In genomic region chr10:75104191-75105098, GRCm38 (mm10) we compare ENCODE assay signal across 8 mouse cellular contexts. TPM values are rescaled to one million over a fixed set of nuclear protein-coding genes. Genes with fewer than 3 reads are reported as not detected.
DNase-seq lines count a peak whose midpoint lies in the region; ATAC-seq and TF ChIP-seq lines count a peak whose summit lies in the region.

No protein-coding gene starts in this region.

- peak; percentile 93 for DNase-seq in 3T3-L1 (ENCODE audit: low read depth, low spot score)
- peak; percentile 54 for DNase-seq in brain, embryonic 14.5 days (ENCODE audit: low read depth)
- peak; percentile 37 for DNase-seq in lung, postnatal 25 days (ENCODE audit: low spot score)
- DNase-seq in thymus, adult 18-20 months: no peak

- peaks cover 57% of the 10 kb centered on the region for H3K4me1 ChIP-seq in forebrain, embryonic 13.5 days
- peaks cover 49% of the 10 kb centered on the region for H3K4me1 ChIP-seq in forebrain, embryonic 15.5 days
- peaks cover 20 to 32% of the 10 kb centered on the region in 2 experiments for H3K4me1 ChIP-seq in heart, embryonic 14.5 days (ENCODE audit: control insufficient read depth in 2 of 2, insufficient read depth in 2 of 2, low read length in 2 of 2)

- no peak for TF ChIP-seq POLR2A in brain, embryonic 14.5 days (IDR thresholded peaks at IDR 0.05; ENCODE audit: borderline replicate concordance, extremely low read depth, insufficient read depth, insufficient read length, poor library complexity, severe bottlenecking)

- H3K36me3 ChIP-seq in forebrain, embryonic 13.5 days (ENCODE audit: poor library complexity, severe bottlenecking): no peaks in the 10 kb centered on the region
- no peaks in the 10 kb centered on the region for H3K36me3 ChIP-seq in forebrain, embryonic 15.5 days
- H3K36me3 ChIP-seq in heart, embryonic 14.5 days (ENCODE audit: control insufficient read depth, insufficient read depth, low read length): no peaks in the 10 kb centered on the region

- H3K9ac ChIP-seq in forebrain, embryonic 13.5 days: no peak overlapping the region
- no peak overlapping the region for H3K9ac ChIP-seq in forebrain, embryonic 15.5 days (replicated peaks)
- H3K9ac ChIP-seq in heart, embryonic 14.5 days (ENCODE audit: low read length): no peak overlapping the region

- H3K4me2 ChIP-seq in forebrain, embryonic 13.5 days: no peak overlapping the region
- H3K4me2 ChIP-seq in forebrain, embryonic 15.5 days (replicated peaks): no peak overlapping the region
- no peak overlapping the region for H3K4me2 ChIP-seq in heart, embryonic 14.5 days (ENCODE audit: low read length)

- TF ChIP-seq CTCF in brain, embryonic 14.5 days (IDR thresholded peaks at IDR 0.05; ENCODE audit: borderline replicate concordance, extremely low read depth, insufficient read depth, insufficient read length): no peak

- peak; percentile 33; the same call in 1 of the 2 replicates for ATAC-seq in forebrain, embryonic 13.5 days
- no peak for ATAC-seq in forebrain, embryonic 15.5 days (replicated peaks)
- ATAC-seq in heart, embryonic 14.5 days (ENCODE audit: insufficient number of reproducible peaks, insufficient read depth, low FRiP score, low read depth): peak; percentile 41; the same call in 1 of the 2 replicates
- no peak for ATAC-seq in activated CD4-positive, CD25-positive, alpha-beta regulatory T cell, adult 4 months

- no peaks in the 10 kb centered on the region for H3K27me3 ChIP-seq in forebrain, embryonic 13.5 days
- H3K27me3 ChIP-seq in forebrain, embryonic 15.5 days: no peaks in the 10 kb centered on the region
- peaks cover 29% of the 10 kb centered on the region for H3K27me3 ChIP-seq in heart, embryonic 14.5 days (ENCODE audit: control insufficient read depth, insufficient read depth, low read length)

- 63% methylated on average over 9 of the region's 9 CpGs for WGBS in forebrain, embryonic 13.5 days
- WGBS in forebrain, embryonic 15.5 days: 63% methylated on average over 9 of the region's 9 CpGs
- 40% methylated on average over 9 of the region's 9 CpGs for WGBS in heart, embryonic 14.5 days

- no peak overlapping the region for H3K4me3 ChIP-seq in forebrain, embryonic 13.5 days
- H3K4me3 ChIP-seq in forebrain, embryonic 15.5 days: no peak overlapping the region
- no peak overlapping the region for H3K4me3 ChIP-seq in heart, embryonic 14.5 days (ENCODE audit: control insufficient read depth in 1 of 2, insufficient read depth in 1 of 2, low read depth in 1 of 2, low read length in 2 of 2)

- no peaks in the 10 kb centered on the region for H3K9me3 ChIP-seq in forebrain, embryonic 13.5 days (replicated peaks)
- no peaks in the 10 kb centered on the region for H3K9me3 ChIP-seq in forebrain, embryonic 15.5 days
- H3K9me3 ChIP-seq in heart, embryonic 14.5 days (ENCODE audit: control insufficient read depth, low read length): no peaks in the 10 kb centered on the region

- H3K27ac ChIP-seq in forebrain, embryonic 13.5 days: no peak overlapping the region
- no peak overlapping the region for H3K27ac ChIP-seq in forebrain, embryonic 15.5 days (replicated peaks)
- H3K27ac ChIP-seq in heart, embryonic 14.5 days (replicated peaks in 1 of 2; ENCODE audit: control insufficient read depth in 1 of 2, insufficient read depth in 1 of 2, low read depth in 2 of 2, low read length in 2 of 2): peak overlapping the region in 1 of 2 experiments; percentile 35; a peak in 1 of 4 replicates

RNA-seq across cellular contexts. Expression of gene Bcr, which starts 44.1 kb away (rescaled TPM):
- polyA plus RNA-seq in forebrain, embryonic 13.5 days (2015; fragmentation: Nextera tagmentation; extraction: Ambion mirVana): 11.5 and 13.5 TPM in 2 replicates
- 15.7 and 16.3 TPM in 2 replicates for polyA plus RNA-seq in forebrain, embryonic 15.5 days (2015; fragmentation: Nextera tagmentation; extraction: Ambion mirVana)
- polyA plus RNA-seq in brain, embryonic 14.5 days (2012; rRNA removed): 57.8 and 83.3 TPM in 2 replicates
- polyA plus RNA-seq in heart, embryonic 14.5 days (2014; fragmentation: Nextera tagmentation; extraction: Ambion mirVana): 14.5 and 14.6 TPM in 2 replicates
- 1 to 10 TPM; 3.7 to 4.6 TPM for polyA plus RNA-seq in activated CD4-positive, CD25-positive, alpha-beta regulatory T cell, adult 4 months (2017; shearing (Covaris generic))

Comparison
In these comparisons a context has a peak if more than half of its experiments do, and no peak if none do; other contexts are left out.
1. ATAC-seq: peak in forebrain, embryonic 13.5 days (single experiment) and heart, embryonic 14.5 days (single experiment); none in forebrain, embryonic 15.5 days (single experiment) and activated CD4-positive, CD25-positive, alpha-beta regulatory T cell, adult 4 months (single experiment).
2. DNase-seq: peak in 3T3-L1 (single experiment), brain, embryonic 14.5 days (single experiment) and lung, postnatal 25 days (single experiment); none in thymus, adult 18-20 months (0 of 2).